Mouse (Mus musculus): ENCODE measurements around the gene Fstl5. TPM values are rescaled to one million over a fixed set of nuclear protein-coding genes. Genes with fewer than 3 reads are reported as not detected.

Fstl5 gene
- total RNA-seq (2023), result not detected

DNA sequence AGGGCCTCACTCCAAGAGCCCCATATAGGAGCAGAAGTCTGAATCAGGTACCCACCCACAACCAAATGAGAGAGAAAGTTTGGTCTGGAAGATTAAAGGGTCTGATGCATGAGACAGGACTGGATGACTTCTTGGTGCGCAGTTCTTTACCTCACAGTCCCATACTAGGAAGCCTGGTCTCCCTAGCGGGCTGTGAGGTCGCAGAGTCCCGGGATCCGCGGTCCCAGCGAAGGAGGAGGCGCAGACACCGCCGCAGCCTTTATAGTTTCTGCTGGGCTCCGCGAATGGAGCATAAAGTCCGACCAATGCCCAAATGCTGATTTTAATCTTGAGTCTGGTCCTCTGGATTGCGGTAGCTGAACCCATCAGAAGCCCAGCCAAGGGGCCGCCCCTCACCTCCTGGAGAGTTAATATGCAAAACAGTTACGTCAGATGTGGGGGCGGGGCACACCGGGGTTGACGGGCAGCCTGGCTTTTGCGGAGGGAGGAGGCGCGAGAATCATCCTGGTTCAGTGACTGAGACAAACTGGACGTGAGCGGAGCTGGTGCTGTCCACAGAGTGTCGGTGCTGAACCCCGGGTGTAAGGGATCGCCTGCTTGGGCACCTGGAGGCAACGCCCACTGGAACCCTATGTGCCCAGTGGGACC is at the start of gene Fstl5:
Gene Fstl5, plus strand, starts transcription at position 211 of the 648 bp plus-strand sequence.

Other genes with a start within 250 kb of the Fstl5 start
- gene Golim4, start 117.3 kb upstream of the Fstl5 start, total RNA-seq (2023), result 100 to 1,000 TPM; 130 to 146 TPM

Data from neutrophil, adult 59 days (primary cell).